Mouse (Mus musculus) stomach, embryonic 14.5 days (tissue): ENCODE measurements around the gene Olfm2. TPM values are rescaled to one million over a fixed set of nuclear protein-coding genes. Genes with fewer than 3 reads are reported as not detected.
A peak's percentile ranks its signal among the peaks of the same experiment; 100 is the strongest.

Experiments
- ATAC-seq: fragments of 200-750 bp; cut with Nextera tagmentation; 2 replicates; pipeline ENCODE4 v1.8.0; 2017; ENCODE audit warnings: low read depth, moderate TSS enrichment; ENCODE audit not compliant: insufficient number of reproducible peaks, insufficient read depth, low FRiP score
- H3K27ac ChIP-seq: fragments of 300-500 bp; sonication (generic); 2 replicates; pipeline ENCODE4 v1.5.1; 2014; ENCODE audit warnings: mild to moderate bottlenecking, low read length, moderate library complexity, mixed read lengths
- H3K27me3 ChIP-seq: fragments of 300-500 bp; sonication (generic); 2 replicates; pipeline ENCODE4 v1.6.1; 2014; ENCODE audit warnings: low read length, control low read depth, mixed read lengths; ENCODE audit not compliant: control insufficient read depth, insufficient read depth
- H3K36me3 ChIP-seq: fragments of 300-500 bp; sonication (generic); 2 replicates; pipeline ENCODE4 v1.6.1; 2014; ENCODE audit warnings: mild to moderate bottlenecking, control low read depth, low read length, moderate library complexity, mixed read lengths; ENCODE audit not compliant: control insufficient read depth, insufficient read depth
- H3K4me1 ChIP-seq: fragments of 300-500 bp; sonication (generic); 2 replicates; pipeline ENCODE4 v1.6.1; 2014; ENCODE audit warnings: low read length, control low read depth, mixed read lengths; ENCODE audit not compliant: control insufficient read depth, insufficient read depth
- H3K4me2 ChIP-seq: fragments of 300-500 bp; sonication (generic); replicated peaks from 2 replicates; pipeline ENCODE4 v1.6.1; 2014; ENCODE audit warnings: low read depth, low read length, control low read depth
- H3K4me3 ChIP-seq: fragments of 300-500 bp; sonication (generic); 2 replicates; pipeline ENCODE4 v1.5.1; 2014; ENCODE audit warnings: low read depth, low read length, control low read depth
- H3K9ac ChIP-seq: fragments of 300-500 bp; sonication (generic); replicated peaks from 2 replicates; pipeline ENCODE4 v1.6.1; 2014; ENCODE audit warnings: low read depth, mild to moderate bottlenecking, control low read depth, low read length, moderate library complexity, mixed read lengths
- H3K9me3 ChIP-seq: fragments of 300-500 bp; sonication (generic); 2 replicates; pipeline ENCODE4 v1.6.1; 2016; ENCODE audit warnings: low read depth, low read length, control low read depth; ENCODE audit not compliant: control insufficient read depth
- WGBS: fragments of 180-500 bp; shearing (Covaris S2); extraction: QIAGEN DNeasy Blood & Tissue Kit; methylation state at CpG from one replicate; pipeline ENCODE4 v1.1.7; 2014; 5-methylcytosine and 5-hydroxymethylcytosine counted together
- polyA plus RNA-seq: library from polyadenylated mRNA; unstranded; fragments of >200 nt; fragmentation: Nextera tagmentation; extraction: Ambion mirVana; gene quantifications from 2 replicates; pipeline ENCODE4 v1.2.1, GENCODE M21; 2014

Gene Olfm2
- polyA plus RNA-seq, 1 experiment from 2014 or later: 8.6 TPM

DNA sequence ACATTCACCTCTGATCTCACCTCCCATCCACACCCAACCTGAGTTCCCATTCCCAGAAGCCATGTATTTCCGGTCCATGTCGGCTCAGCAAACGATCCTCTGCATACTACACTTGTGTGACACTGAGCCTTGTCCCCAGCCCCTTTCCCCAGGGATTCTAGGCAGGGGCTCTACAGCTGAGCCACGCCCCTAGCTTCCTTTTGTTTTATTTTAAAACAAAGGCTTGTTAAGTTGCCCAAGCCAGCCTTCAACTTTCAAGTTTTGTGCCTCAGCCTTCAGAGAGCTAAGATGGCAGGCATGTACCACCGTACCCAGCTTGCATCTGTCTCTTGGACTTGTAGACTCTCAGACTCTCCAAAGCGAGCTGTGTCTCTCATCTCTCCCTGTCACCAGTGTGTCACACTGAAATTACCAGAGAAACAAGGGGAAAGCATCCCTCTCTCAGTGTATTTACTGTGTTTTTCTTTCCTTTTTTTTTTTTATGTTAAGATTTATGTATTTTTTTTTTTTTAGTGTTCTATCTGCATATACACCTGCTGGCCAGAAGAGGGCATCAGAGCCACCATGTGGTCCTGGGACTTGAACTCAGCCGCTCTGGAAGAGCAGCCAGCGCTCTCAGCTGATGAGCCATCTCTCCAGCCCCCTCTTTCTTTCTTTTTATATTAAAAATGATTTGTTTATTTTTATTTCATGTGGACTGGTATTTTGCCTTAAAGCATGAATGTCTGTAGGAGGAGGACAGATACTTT is 7.7 kb downstream of the Olfm2 start:
- Histone ChIP-seq H3K4me2 (no peak overlapping the region), H3K27ac (no peak overlapping the region), H3K4me3 (no peak overlapping the region), H3K9me3 (no peaks in the 10 kb centered on the region), H3K4me1 (no peaks in the 10 kb centered on the region), H3K9ac (no peak overlapping the region), H3K27me3 (no peaks in the 10 kb centered on the region), H3K36me3 (no peaks in the 10 kb centered on the region)
- no peak for ATAC-seq
- WGBS: 49% methylated on average over 8 of the region's 8 CpGs

DNA sequence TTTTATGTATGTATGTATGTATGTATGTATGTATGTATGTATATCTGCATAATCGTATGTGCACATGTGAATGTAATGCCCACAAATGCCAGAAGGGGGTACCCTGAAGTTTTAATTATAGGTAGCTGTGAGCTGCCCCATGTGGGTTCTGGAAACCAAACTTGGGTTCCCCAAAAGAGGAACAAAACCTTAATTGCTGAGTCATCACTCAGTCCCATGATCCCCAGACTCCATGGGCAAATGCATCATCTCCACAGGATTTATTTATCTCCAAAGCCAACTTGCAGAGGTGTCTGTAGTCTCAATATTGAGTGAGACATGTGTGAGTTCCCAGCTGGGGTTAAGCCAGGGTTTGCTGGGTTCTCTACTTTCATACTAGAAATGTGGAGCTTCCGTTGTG is 8.9 kb downstream of the Olfm2 start:
- no peak overlapping the region for H3K4me3 ChIP-seq
- H3K4me2 ChIP-seq: no peak overlapping the region
- H3K9ac ChIP-seq: no peak overlapping the region
- H3K4me1 ChIP-seq: no peaks in the 10 kb centered on the region
- ATAC-seq: no peak
- no peaks in the 10 kb centered on the region for H3K9me3 ChIP-seq
- no peak overlapping the region for H3K27ac ChIP-seq
- no peaks in the 10 kb centered on the region for H3K36me3 ChIP-seq
- WGBS: 92% methylated on average over 2 of the region's 2 CpGs
- H3K27me3 ChIP-seq: no peaks in the 10 kb centered on the region

GRCm38 (mm10) chr9:20734692-20735091 is 11.5 kb downstream of the Olfm2 start:
- no peaks in the 10 kb centered on the region for H3K36me3 ChIP-seq
- no peak for ATAC-seq
- no peak overlapping the region for H3K27ac ChIP-seq
- 73% methylated on average over 3 of the region's 3 CpGs for WGBS
- no peaks in the 10 kb centered on the region for H3K27me3 ChIP-seq
- H3K9me3 ChIP-seq: no peaks in the 10 kb centered on the region
- no peak overlapping the region for H3K9ac ChIP-seq
- H3K4me2 ChIP-seq: no peak overlapping the region
- H3K4me1 ChIP-seq: no peaks in the 10 kb centered on the region
- no peak overlapping the region for H3K4me3 ChIP-seq

DNA sequence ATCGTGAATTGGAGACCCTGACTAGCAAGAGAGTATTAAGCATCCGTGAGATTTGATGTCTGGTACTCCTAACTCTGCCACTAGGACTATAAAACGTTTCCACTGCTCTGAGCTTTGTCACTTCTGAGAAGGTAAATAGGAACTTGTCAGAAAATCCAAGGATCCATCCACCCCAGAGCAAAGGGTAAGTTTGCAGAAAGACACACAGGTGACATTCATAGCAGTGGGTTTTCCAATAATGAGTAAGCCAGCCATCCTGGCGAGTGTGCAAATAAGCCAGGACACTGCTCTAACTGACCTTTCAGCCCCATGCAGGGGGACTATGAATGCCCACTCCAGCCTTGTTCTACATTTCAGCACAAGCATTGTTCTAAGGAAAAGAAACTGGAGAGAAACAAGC is 14.4 kb downstream of the Olfm2 start:
- Histone ChIP-seq H3K9me3 (no peaks in the 10 kb centered on the region), H3K27me3 (peaks cover 5% of the 10 kb centered on the region; the same call in 1 of the 2 replicates), H3K4me3 (no peak overlapping the region), H3K36me3 (no peaks in the 10 kb centered on the region), H3K4me1 (peaks cover 5% of the 10 kb centered on the region; the same call in 1 of the 2 replicates), H3K9ac (no peak overlapping the region), H3K4me2 (no peak overlapping the region), H3K27ac (no peak overlapping the region)
- ATAC-seq: no peak
- WGBS: 57% methylated on average over 4 of the region's 4 CpGs

GRCm38 (mm10) chr9:20729451-20729850 is 16.7 kb downstream of the Olfm2 start:
- Histone ChIP-seq H3K4me3 (no peak overlapping the region), H3K27me3 (peaks cover 19% of the 10 kb centered on the region), H3K9me3 (no peaks in the 10 kb centered on the region), H3K36me3 (no peaks in the 10 kb centered on the region), H3K9ac (no peak overlapping the region), H3K27ac (no peak overlapping the region), H3K4me2 (no peak overlapping the region), H3K4me1 (peaks cover 12% of the 10 kb centered on the region; the same call in 1 of the 2 replicates)
- no peak for ATAC-seq
- 40% methylated on average over 6 of the region's 6 CpGs for WGBS

- Histone ChIP-seq H3K4me1 (peaks cover 12% of the 10 kb centered on the region; the same call in 1 of the 2 replicates), H3K36me3 (no peaks in the 10 kb centered on the region), H3K9ac (peak overlapping the region; percentile 28; the same call in 1 of the 2 replicates), H3K4me3 (peak overlapping the region; percentile 49), H3K27ac (no peak overlapping the region), H3K9me3 (no peaks in the 10 kb centered on the region), H3K4me2 (peak overlapping the region; percentile 98), H3K27me3 (peaks cover 21% of the 10 kb centered on the region)
- peak; percentile 59 for ATAC-seq
- under 1% methylated on average over 43 of the region's 46 CpGs for WGBS
These were observed 18.5 kb downstream of the Olfm2 start for GRCm38 (mm10) chr9:20727601-20728113.

DNA sequence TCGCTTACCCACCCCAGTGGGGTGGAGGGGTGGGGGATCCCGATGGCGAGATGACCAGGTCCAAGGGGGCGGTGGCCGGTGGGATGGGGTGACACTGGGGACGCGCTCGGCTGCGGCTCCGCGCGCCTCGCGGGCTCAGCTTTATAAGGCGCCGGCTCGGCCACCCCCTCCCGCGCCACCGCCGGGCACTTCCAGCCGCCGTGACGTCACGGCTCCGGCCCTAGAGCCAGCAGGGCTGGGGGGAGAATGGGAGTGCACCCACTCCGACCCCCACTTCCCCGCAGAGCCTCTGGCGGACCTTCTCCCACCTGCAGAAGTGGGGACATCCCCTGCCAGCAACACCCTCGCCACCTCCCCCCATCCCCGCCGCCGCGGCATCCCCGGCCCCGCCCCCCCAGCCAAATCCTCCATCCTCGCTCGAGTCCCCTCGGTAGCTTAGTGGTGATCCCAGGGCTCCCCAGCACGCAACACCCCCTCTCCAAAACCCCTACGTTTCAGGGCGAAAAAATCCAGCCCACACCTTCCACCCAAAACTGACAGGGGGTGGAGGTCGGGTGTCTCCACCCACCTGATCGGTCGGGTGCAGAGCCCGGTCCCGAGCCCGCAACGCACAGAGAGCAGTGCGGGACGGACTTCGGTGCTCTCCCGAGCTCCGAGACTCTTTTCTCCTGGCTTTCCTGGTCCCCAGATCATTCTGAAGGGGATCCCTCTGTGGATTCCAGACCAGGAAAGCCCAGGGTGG is 19.1 kb downstream of the Olfm2 start:
- Histone ChIP-seq H3K4me2 (peak overlapping the region; percentile 98), H3K4me3 (peak overlapping the region; percentile 49), H3K9me3 (no peaks in the 10 kb centered on the region), H3K27me3 (peaks cover 21% of the 10 kb centered on the region), H3K4me1 (peaks cover 12% of the 10 kb centered on the region; the same call in 1 of the 2 replicates), H3K27ac (no peak overlapping the region), H3K9ac (peak overlapping the region; percentile 28; the same call in 1 of the 2 replicates), H3K36me3 (no peaks in the 10 kb centered on the region)
- peak; percentile 20; the same call in 1 of the 2 replicates for ATAC-seq
- WGBS: under 1% methylated on average over 54 of the region's 54 CpGs

- peak overlapping the region; percentile 98 for H3K4me2 ChIP-seq
- no peak for ATAC-seq
- H3K27ac ChIP-seq: no peak overlapping the region
- 2% methylated on average over 42 of the region's 42 CpGs for WGBS
- H3K4me3 ChIP-seq: peak overlapping the region; percentile 49
- H3K4me1 ChIP-seq: peaks cover 12% of the 10 kb centered on the region; the same call in 1 of the 2 replicates
- H3K9me3 ChIP-seq: no peaks in the 10 kb centered on the region
- H3K9ac ChIP-seq: no peak overlapping the region; the same call in 1 of the 2 replicates
- peaks cover 21% of the 10 kb centered on the region for H3K27me3 ChIP-seq
- H3K36me3 ChIP-seq: no peaks in the 10 kb centered on the region
These were observed 19.9 kb downstream of the Olfm2 start for GRCm38 (mm10) chr9:20726134-20726858.
